Mouse (Mus musculus) embryonic fibroblast, embryonic 13.5 days (primary cell): Measurements from ENCODE around the gene Lrp8.
A peak's percentile ranks its signal among the peaks of the same experiment; 100 is the strongest.

Experiments
- CTCF ChIP-seq: IDR thresholded peaks from 2 replicates; pipeline ENCODE4 v1.5.1; 2011; ENCODE audit warnings: mild to moderate bottlenecking, control low read depth, low read length, moderate library complexity, borderline replicate concordance; ENCODE audit not compliant: insufficient read depth
- POLR2A ChIP-seq: IDR thresholded peaks from 2 replicates; pipeline ENCODE4 v1.6.1; 2011; ENCODE audit warnings: low read depth, mild to moderate bottlenecking, control low read depth, low read length, moderate library complexity

DNA sequence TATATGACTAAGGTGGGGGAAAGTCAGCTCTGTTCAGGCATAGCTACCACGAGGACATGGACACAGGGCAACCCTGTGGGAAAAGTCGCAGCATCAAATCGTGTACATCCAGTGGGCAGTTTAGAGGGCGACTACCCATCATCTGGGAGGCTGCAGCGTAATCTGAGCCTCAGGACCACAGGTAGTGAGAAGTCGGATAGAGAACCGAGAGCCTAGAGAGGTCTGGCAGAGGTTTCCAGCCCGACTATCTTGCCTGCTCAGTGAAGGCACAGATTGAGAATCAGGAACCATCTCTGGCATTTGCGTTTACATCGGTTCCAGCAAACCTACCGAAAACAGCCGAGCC, 87.3 kb downstream of the Lrp8 start:
- TF ChIP-seq CTCF, result no peak
- peak; percentile 87 for TF ChIP-seq POLR2A
